18 mouse cellular contexts compared by ENCODE assay signal in the genomic region with DNA sequence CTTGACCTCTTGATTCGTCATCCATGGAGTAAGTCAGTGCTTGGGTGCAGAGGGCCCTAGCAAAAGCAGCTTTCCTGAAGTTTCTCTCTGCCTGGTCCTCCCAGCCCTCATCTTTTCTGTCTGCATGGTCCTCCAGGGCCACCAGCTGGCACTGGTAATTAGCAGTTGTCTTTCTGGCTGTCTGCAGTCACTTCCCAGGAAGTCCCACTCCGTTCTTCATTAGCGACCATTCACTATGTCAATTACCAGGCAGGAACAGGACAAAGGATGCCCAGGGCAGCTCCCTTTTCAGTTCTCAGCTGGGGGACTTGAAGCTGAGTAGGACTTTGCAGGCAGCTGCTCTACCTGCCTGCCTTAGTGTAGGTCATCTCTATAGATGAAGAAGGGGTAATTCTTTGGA.
"Had no signal": no experiment of that assay in that cellular context is flagged by ENCODE, and none has a peak within 500 bp of the region (broad histone marks: within the 10 kb centered on the region; RNA-seq: fewer than 3 reads in every experiment).

No protein-coding gene starts in this region.

- ATAC-seq: midbrain, embryonic 13.5 days; midbrain, embryonic 16.5 days had no signal

- H3K4me2 ChIP-seq: lung, embryonic 14.5 days; midbrain, embryonic 13.5 days; neural tube, embryonic 13.5 days; neural tube, embryonic 15.5 days had no signal

- H3K4me3 ChIP-seq: midbrain, embryonic 10.5 days; midbrain, embryonic 13.5 days; myocyte; neural tube, embryonic 13.5 days; neural tube, embryonic 15.5 days had no signal

- H3K27me3 ChIP-seq: midbrain, embryonic 13.5 days had no signal

- H3K27ac ChIP-seq: liver, embryonic 14.5 days; midbrain, embryonic 10.5 days; midbrain, embryonic 13.5 days; neural tube, embryonic 13.5 days; neural tube, embryonic 15.5 days had no signal

- H3K36me3 ChIP-seq: midbrain, embryonic 10.5 days; midbrain, embryonic 13.5 days; neural tube, embryonic 13.5 days; neural tube, embryonic 15.5 days had no signal

- H3K9ac ChIP-seq: liver, embryonic 14.5 days; lung, embryonic 14.5 days; midbrain, embryonic 13.5 days; neural tube, embryonic 13.5 days; neural tube, embryonic 15.5 days had no signal

- DNase-seq: lung, adult 18-20 months; lung, embryonic 14.5 days; lung, postnatal 10 days; lung, postnatal 4 days; right cerebral cortex, adult 18-20 months; right cerebral cortex, postnatal 25 days; right cerebral cortex, postnatal 4 days; spleen, adult 18-20 months; thymus, adult 2 months; thymus, postnatal 25 days; thymus, postnatal 4 days had no signal

- H3K9me3 ChIP-seq: midbrain, embryonic 10.5 days; midbrain, embryonic 13.5 days; neural tube, embryonic 13.5 days; neural tube, embryonic 15.5 days had no signal
